Mouse (Mus musculus) heart, embryonic 15.5 days (tissue): ENCODE results near the gene Ipo9. TPM values are rescaled to one million over a fixed set of nuclear protein-coding genes. Genes with fewer than 3 reads are reported as not detected.
A peak's percentile ranks its signal among the peaks of the same experiment; 100 is the strongest.

Experiments used
- ATAC-seq: fragments of 200-750 bp; cut with Nextera tagmentation; replicated peaks from 2 replicates; pipeline ENCODE4 v1.8.0; 2017; ENCODE audit warnings: low read depth, moderate TSS enrichment; ENCODE audit not compliant: insufficient number of reproducible peaks, insufficient read depth, low FRiP score
- H3K27ac ChIP-seq: fragments of 300-500 bp; sonication (generic); 2 replicates; pipeline ENCODE4 v1.5.1; 2015; ENCODE audit warnings: mild to moderate bottlenecking, inconsistent platforms
- H3K27me3 ChIP-seq: fragments of 300-500 bp; sonication (generic); 2 replicates; pipeline ENCODE4 v1.6.1; 2015; ENCODE audit warnings: inconsistent platforms
- H3K36me3 ChIP-seq: fragments of 300-500 bp; sonication (generic); 2 replicates; pipeline ENCODE4 v1.6.1; 2015; ENCODE audit warnings: mild to moderate bottlenecking, inconsistent platforms
- H3K4me1 ChIP-seq: fragments of 300-500 bp; sonication (generic); replicated peaks from 2 replicates; pipeline ENCODE4 v1.6.1; 2015; ENCODE audit warnings: inconsistent platforms
- H3K4me2 ChIP-seq: fragments of 300-500 bp; sonication (generic); 2 replicates; pipeline ENCODE4 v1.6.1; 2015; ENCODE audit warnings: inconsistent platforms, mild to moderate bottlenecking, moderate library complexity
- H3K4me3 ChIP-seq: fragments of 300-500 bp; sonication (generic); 2 replicates; pipeline ENCODE4 v1.5.1; 2015; ENCODE audit warnings: mild to moderate bottlenecking, inconsistent platforms
- H3K9ac ChIP-seq: fragments of 300-500 bp; sonication (generic); 2 replicates; pipeline ENCODE4 v1.6.1; 2015; ENCODE audit warnings: mild to moderate bottlenecking, inconsistent platforms
- H3K9me3 ChIP-seq: fragments of 300-500 bp; sonication (generic); replicated peaks from 2 replicates; pipeline ENCODE4 v1.6.1; 2016; ENCODE audit warnings: inconsistent platforms
- WGBS: fragments of 180-500 bp; shearing (Covaris S2); methylation state at CpG from one replicate; pipeline ENCODE4 v1.1.7; 2015; ENCODE audit warnings: mixed read lengths; 5-methylcytosine and 5-hydroxymethylcytosine counted together
- polyA plus RNA-seq: library from polyadenylated mRNA; unstranded; fragments of >200 nt; fragmentation: Nextera tagmentation; extraction: Ambion mirVana; gene quantifications from 2 replicates; pipeline ENCODE4 v1.2.1, GENCODE M21; 2015

Ipo9 gene
- polyA plus RNA-seq, 1 experiment from 2014 or later, result 63.9 TPM

- peaks cover 12% of the 10 kb centered on the region; the same call in 1 of the 2 replicates for H3K36me3 ChIP-seq
- peak overlapping the region; percentile 77 for H3K4me2 ChIP-seq
- peak; percentile 52 for ATAC-seq
- H3K9me3 ChIP-seq, result no peaks in the 10 kb centered on the region
- H3K27ac ChIP-seq, result peak overlapping the region; percentile 84
- WGBS, result 1% methylated on average over 14 of the region's 14 CpGs
- peak overlapping the region; percentile 76 for H3K4me3 ChIP-seq
- H3K4me1 ChIP-seq, result peaks cover 40% of the 10 kb centered on the region
- no peaks in the 10 kb centered on the region for H3K27me3 ChIP-seq
- peak overlapping the region; percentile 95 for H3K9ac ChIP-seq
These were observed 344 bp upstream of the Ipo9 start for GRCm38 (mm10) chr1:135430669-135431017.

- Histone ChIP-seq H3K9me3 (no peaks in the 10 kb centered on the region), H3K27me3 (no peaks in the 10 kb centered on the region), H3K36me3 (peaks cover 28% of the 10 kb centered on the region), H3K27ac (no peak overlapping the region), H3K4me2 (no peak overlapping the region), H3K4me1 (peaks cover 36% of the 10 kb centered on the region), H3K4me3 (no peak overlapping the region), H3K9ac (no peak overlapping the region)
- 82% methylated on average over 6 of the region's 6 CpGs for WGBS
- ATAC-seq, result no peak
These were observed 2.9 kb downstream of the Ipo9 start for GRCm38 (mm10) chr1:135427390-135427789.

DNA sequence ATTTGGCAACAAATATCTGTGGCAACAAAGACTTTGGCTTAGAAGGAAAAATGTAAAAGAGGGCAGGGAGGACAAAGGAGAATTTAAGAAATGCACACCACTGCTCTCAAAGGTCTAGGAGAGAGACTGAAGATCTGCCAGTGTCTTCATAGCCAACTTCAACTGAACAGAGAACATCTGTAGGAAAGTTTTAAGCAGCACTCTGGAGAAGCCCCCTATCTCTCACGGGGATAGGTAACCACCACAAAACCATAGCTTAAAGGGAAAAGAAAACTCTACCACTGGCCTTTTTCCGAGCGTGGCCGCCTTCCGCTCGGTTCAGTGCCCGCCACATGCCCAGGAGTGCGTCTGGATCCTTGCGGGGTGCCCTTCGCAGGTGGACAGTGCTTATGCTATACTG lies 3.7 kb downstream of the Ipo9 start:
- Histone ChIP-seq H3K4me2 (no peak overlapping the region), H3K27me3 (no peaks in the 10 kb centered on the region), H3K9me3 (no peaks in the 10 kb centered on the region), H3K9ac (no peak overlapping the region), H3K4me1 (peaks cover 34% of the 10 kb centered on the region), H3K4me3 (no peak overlapping the region), H3K36me3 (peaks cover 28% of the 10 kb centered on the region), H3K27ac (no peak overlapping the region)
- 94% methylated on average over 10 of the region's 10 CpGs for WGBS
- no peak for ATAC-seq

DNA sequence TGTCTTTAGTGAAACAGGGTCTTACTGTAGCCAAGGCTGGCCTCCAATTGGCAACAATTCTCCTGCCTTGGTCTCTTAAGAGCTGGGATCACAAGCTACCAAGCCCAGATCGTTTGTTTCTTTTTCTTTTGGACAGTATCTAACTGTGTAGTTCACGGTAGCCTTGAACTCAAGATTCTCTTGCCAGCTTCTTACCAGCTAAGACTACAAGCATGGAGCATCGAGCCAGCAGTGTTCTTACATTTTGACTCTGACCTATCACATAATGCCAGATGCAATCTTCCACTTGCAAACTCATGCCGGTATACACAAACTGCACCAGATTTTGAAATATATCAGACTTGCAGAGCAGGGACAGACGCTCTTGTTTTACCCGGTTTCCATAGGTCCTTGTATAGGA lies 7.5 kb downstream of the Ipo9 start:
- ATAC-seq, result no peak
- peaks cover 54% of the 10 kb centered on the region for H3K36me3 ChIP-seq

GRCm38 (mm10) chr1:135413996-135414395 lies 16.3 kb downstream of the Ipo9 start:
- H3K9me3 ChIP-seq, result no peaks in the 10 kb centered on the region
- no peak overlapping the region for H3K9ac ChIP-seq
- no peak overlapping the region for H3K4me3 ChIP-seq
- no peak overlapping the region for H3K4me2 ChIP-seq
- H3K27me3 ChIP-seq, result no peaks in the 10 kb centered on the region
- peaks cover 31% of the 10 kb centered on the region for H3K4me1 ChIP-seq
- no peak for ATAC-seq
- H3K27ac ChIP-seq, result peak overlapping the region; percentile 72
- peaks cover 59% of the 10 kb centered on the region for H3K36me3 ChIP-seq

More for the DNA sequence above, 7.5 kb downstream of the Ipo9 start:
- no peak overlapping the region for H3K4me3 ChIP-seq
- 90% methylated on average over 6 of the region's 6 CpGs for WGBS
- no peaks in the 10 kb centered on the region for H3K27me3 ChIP-seq
- peaks cover 10% of the 10 kb centered on the region for H3K4me1 ChIP-seq
- no peak overlapping the region for H3K27ac ChIP-seq
- H3K4me2 ChIP-seq, result no peak overlapping the region
- no peaks in the 10 kb centered on the region for H3K9me3 ChIP-seq
- H3K9ac ChIP-seq, result no peak overlapping the region

- peaks cover 31% of the 10 kb centered on the region for H3K4me1 ChIP-seq
- peaks cover 57% of the 10 kb centered on the region for H3K36me3 ChIP-seq
- no peak for ATAC-seq
- H3K4me3 ChIP-seq, result no peak overlapping the region
- H3K27ac ChIP-seq, result peak overlapping the region; percentile 72
- 68% methylated on average over 4 of the region's 4 CpGs for WGBS
- H3K9ac ChIP-seq, result no peak overlapping the region
- H3K4me2 ChIP-seq, result no peak overlapping the region
- no peaks in the 10 kb centered on the region for H3K9me3 ChIP-seq
- H3K27me3 ChIP-seq, result no peaks in the 10 kb centered on the region
These were observed 18.2 kb downstream of the Ipo9 start for GRCm38 (mm10) chr1:135412130-135412529.

GRCm38 (mm10) chr1:135410967-135411366 lies 19.3 kb downstream of the Ipo9 start:
- no peak overlapping the region for H3K4me2 ChIP-seq
- peak; percentile 84 for ATAC-seq
- no peak overlapping the region for H3K4me3 ChIP-seq
- peak overlapping the region; percentile 72 for H3K27ac ChIP-seq
- H3K36me3 ChIP-seq, result peaks cover 55% of the 10 kb centered on the region
- H3K9ac ChIP-seq, result no peak overlapping the region
- H3K4me1 ChIP-seq, result peaks cover 31% of the 10 kb centered on the region
- 40% methylated on average over 2 of the region's 2 CpGs for WGBS
- no peaks in the 10 kb centered on the region for H3K27me3 ChIP-seq
- no peaks in the 10 kb centered on the region for H3K9me3 ChIP-seq

DNA sequence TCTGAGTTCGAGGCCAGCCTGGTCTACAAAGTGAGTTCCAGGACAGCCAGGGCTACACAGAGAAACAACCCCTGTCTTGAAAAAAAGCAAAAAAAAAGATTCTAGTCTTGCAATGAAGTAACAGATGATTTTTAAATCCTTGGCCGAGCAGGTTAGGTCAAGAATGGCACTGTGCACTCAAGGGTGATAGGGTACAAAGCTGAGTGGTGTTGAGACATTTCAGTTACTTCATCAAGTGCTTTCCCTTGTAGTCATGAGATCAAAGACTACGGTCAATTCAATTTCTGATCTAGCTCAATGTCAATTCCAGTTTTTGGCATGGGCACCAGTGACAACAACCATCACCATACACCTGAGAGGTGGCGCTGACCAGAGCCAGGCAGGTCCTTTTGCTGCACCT lies 21.3 kb downstream of the Ipo9 start:
- Histone ChIP-seq H3K4me1 (peaks cover 24% of the 10 kb centered on the region), H3K9me3 (no peaks in the 10 kb centered on the region), H3K27me3 (no peaks in the 10 kb centered on the region), H3K36me3 (peaks cover 66% of the 10 kb centered on the region), H3K27ac (no peak overlapping the region), H3K4me3 (no peak overlapping the region), H3K9ac (no peak overlapping the region), H3K4me2 (no peak overlapping the region)
- 90% methylated on average over 4 of the region's 4 CpGs for WGBS
- ATAC-seq, result no peak

DNA sequence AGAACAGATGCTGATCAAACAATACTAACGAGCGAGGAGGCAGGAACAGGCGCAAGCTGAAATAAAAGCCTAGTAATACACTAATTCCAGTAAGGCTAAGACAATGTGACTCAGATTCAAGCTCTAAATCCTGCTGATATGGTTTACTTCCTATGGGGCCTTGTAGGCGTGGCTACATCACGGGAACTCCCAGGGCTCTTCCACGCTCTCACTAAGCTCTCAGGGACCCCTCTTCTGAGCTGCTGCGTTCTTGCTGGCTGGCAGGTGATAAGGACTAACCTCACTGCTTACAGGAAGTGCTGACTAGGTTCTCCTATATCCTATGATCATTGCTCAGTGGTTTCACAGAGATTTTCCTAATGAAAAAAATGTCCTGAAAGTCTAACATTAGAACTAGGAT lies 24.9 kb downstream of the Ipo9 start:
- no peaks in the 10 kb centered on the region for H3K4me1 ChIP-seq
- no peak for ATAC-seq
- H3K27ac ChIP-seq, result no peak overlapping the region
- no peaks in the 10 kb centered on the region for H3K27me3 ChIP-seq
- no peak overlapping the region for H3K4me3 ChIP-seq
- peaks cover 86% of the 10 kb centered on the region for H3K36me3 ChIP-seq
- no peak overlapping the region for H3K9ac ChIP-seq
- WGBS, result 69% methylated on average over 7 of the region's 7 CpGs
- no peaks in the 10 kb centered on the region for H3K9me3 ChIP-seq
- no peak overlapping the region for H3K4me2 ChIP-seq

- Histone ChIP-seq H3K4me2 (no peak overlapping the region), H3K9me3 (no peaks in the 10 kb centered on the region), H3K27me3 (no peaks in the 10 kb centered on the region), H3K4me3 (no peak overlapping the region), H3K36me3 (peaks cover 84% of the 10 kb centered on the region), H3K9ac (no peak overlapping the region), H3K27ac (no peak overlapping the region), H3K4me1 (no peaks in the 10 kb centered on the region)
- WGBS, result 84% methylated on average over 3 of the region's 3 CpGs
- ATAC-seq, result no peak
These were observed 28.7 kb downstream of the Ipo9 start for GRCm38 (mm10) chr1:135401452-135402110.

DNA sequence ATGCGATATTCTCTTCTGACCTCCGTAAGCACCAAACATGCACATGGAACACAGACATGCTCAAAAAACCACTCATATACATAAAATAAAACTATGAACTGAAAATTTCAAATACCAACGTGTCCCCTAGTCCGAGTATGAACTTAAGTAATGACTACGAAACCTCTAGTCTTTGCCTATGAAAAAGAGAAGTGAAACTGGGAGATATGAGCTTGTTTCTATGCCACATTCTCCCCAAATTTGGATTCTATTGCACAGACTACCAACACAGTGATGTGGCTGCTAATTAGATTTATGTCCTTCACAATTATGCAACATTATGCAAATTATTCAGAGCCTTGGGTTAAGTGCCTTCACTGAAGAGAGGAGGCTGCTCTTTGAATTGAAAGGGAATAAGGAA lies 30.8 kb downstream of the Ipo9 start:
- WGBS, result 94% methylated on average over 5 of the region's 5 CpGs
- Histone ChIP-seq H3K27ac (no peak overlapping the region), H3K4me1 (no peaks in the 10 kb centered on the region)

GRCm38 (mm10) chr1:135385161-135385560 lies 45.1 kb downstream of the Ipo9 start:
- H3K4me2 ChIP-seq, result no peak overlapping the region
- WGBS, result 77% methylated on average over 9 of the region's 9 CpGs
- H3K36me3 ChIP-seq, result peaks cover 70% of the 10 kb centered on the region
- no peaks in the 10 kb centered on the region for H3K27me3 ChIP-seq
- no peak overlapping the region for H3K4me3 ChIP-seq
- H3K9ac ChIP-seq, result no peak overlapping the region
- no peaks in the 10 kb centered on the region for H3K9me3 ChIP-seq
- H3K4me1 ChIP-seq, result peaks cover 12% of the 10 kb centered on the region
- ATAC-seq, result no peak
- H3K27ac ChIP-seq, result no peak overlapping the region

More for the DNA sequence above, 30.8 kb downstream of the Ipo9 start:
- no peak overlapping the region for H3K4me3 ChIP-seq
- no peaks in the 10 kb centered on the region for H3K9me3 ChIP-seq
- no peak overlapping the region for H3K4me2 ChIP-seq
- peaks cover 82% of the 10 kb centered on the region for H3K36me3 ChIP-seq
- H3K27me3 ChIP-seq, result no peaks in the 10 kb centered on the region
- ATAC-seq, result no peak
- no peak overlapping the region for H3K9ac ChIP-seq
